Mouse (Mus musculus): ENCODE results near the gene Klhl26.

Klhl26 gene

GRCm38 (mm10) chr8:70447639-70448420, 28.9 kb downstream of the Klhl26 start:
- in situ Hi-C loops (cut with MboI, MseI): no loop called here

- in situ Hi-C loops (cut with MboI, MseI): no loop called here
Measured at GRCm38 (mm10) chr8:70445988-70446387, 30.8 kb downstream of the Klhl26 start.

- in situ Hi-C loops (cut with MboI, MseI): no loop called here
Measured at GRCm38 (mm10) chr8:70443326-70443725, 33.4 kb downstream of the Klhl26 start.

DNA sequence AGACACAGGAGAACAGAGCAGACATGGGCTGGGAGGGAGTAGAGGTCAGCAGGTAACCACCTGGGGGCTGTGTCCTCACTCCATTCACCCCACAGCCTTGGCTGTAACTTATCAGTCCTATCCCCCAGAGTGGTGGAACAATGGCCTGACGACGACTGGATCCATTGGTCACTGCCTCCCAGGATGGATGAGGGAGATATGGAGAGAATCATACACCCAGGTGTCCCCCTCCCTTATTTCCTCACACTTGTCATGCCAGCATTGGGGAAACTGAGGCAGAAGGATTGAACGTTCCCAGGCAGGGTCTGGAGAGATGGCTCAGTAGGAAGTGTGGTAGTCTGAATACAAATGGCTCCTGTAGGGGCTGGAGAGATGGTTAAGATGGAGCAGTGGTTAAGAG, 35.2 kb downstream of the Klhl26 start:
- in situ Hi-C loops (cut with MboI, MseI): no loop called here

GRCm38 (mm10) chr8:70440246-70440645, 36.5 kb downstream of the Klhl26 start:
- in situ Hi-C loops (cut with MboI, MseI): no loop called here

DNA sequence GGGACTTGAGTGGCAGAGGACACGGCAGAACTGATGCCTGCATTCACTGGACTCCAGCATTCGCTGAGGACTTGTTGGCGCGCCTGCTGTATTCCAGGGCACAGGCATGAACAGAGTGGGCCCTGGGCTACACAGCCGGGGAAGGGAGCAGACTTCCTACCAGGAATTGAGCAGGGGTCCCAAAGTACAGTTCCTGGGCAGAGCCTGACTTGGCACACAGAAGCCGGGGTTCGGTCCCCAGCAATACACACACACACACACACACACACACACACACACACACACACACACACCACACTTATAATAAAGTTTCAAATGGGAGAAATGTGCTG, 37.0 kb downstream of the Klhl26 start:
- in situ Hi-C loops (cut with MboI, MseI): no loop called here

DNA sequence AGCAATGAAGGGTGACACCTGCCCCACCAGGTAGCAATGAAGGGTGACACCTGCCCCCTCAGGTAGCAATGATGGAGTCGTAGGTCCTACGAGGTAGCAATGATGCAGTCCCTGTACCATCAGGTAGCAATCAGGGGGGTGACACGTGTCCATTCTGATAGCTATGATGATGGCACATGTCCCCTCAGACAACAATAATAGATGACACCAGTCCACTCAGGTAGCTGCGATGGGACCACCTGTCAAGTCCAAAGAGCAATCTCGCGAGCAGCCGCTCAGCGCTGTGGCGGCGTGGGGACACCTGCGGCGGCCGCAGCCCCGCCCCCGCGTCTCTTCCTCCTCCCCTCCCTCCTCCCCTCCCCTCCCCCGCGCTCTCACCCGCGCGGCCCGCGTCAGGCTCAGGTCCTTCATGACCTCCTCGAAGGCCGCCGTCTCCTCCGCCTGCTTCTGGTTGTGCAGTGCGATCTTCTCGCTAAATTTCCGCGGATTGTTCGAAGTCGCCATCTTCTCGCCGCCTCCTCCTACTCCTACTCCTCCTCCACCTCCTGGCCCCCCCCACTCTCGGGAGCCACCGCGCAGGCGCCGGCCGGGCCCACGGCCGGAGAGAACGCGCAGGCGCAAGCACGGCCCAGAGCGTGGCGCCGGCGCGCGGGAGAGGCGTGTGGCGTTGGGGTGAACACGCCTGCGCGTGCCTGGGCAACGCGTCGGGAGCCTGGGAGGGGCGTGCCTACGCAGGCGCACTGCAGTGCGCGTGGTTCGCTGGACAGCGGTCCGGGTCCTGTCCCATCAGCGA, 37.5 kb downstream of the Klhl26 start, which contains the start of gene Crtc1:
Gene Crtc1, minus strand, starts transcription at position 525 of the 793 bp plus-strand sequence.
- in situ Hi-C loops (cut with MboI, MseI): no loop called here

DNA sequence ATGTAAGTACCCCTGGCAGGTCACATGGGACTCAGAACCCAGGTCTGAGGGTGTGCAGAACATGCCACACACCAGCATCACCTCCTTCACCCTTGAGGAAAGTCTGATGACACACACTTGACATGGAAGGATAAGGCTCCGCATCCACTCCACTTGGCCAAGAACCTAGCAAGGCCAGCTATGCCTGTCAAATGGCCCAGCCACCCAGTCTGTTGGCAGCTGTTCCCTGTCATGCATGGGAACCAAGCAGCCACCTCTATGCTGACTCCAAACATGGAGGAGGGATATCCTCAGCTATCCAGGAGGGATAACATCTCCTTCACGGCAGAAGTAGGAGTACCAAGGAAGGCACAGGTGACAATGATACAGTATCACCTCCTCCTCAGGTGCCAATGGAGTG, 38.3 kb downstream of the Klhl26 start:
- in situ Hi-C loops (cut with MboI, MseI): no loop called here

- in situ Hi-C loops (cut with MboI, MseI): no loop called here
Measured at GRCm38 (mm10) chr8:70435156-70435555, 41.6 kb downstream of the Klhl26 start.

GRCm38 (mm10) chr8:70432991-70433536, 43.7 kb downstream of the Klhl26 start:
- in situ Hi-C loops (cut with MboI, MseI): no loop called here

DNA sequence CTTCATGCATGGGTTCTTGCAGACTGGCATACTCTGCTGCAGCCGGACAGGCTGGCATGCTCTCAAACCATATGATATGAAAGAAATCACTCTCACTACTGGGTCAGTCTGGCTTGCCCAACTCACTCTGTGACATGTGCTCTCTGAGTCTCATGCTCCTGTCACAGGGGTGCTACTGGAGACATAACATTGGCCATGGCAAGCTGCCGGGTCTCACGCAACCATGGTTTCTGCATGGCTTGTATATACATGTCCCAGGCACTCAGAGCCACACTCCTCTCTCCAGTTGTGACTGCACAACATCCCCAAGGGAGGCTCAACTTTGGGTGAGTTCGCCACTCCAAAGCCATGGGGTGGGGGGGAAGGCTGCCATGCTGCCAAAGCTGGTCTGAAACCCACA, 45.6 kb downstream of the Klhl26 start:
- in situ Hi-C loops (cut with MboI, MseI): no loop called here

DNA sequence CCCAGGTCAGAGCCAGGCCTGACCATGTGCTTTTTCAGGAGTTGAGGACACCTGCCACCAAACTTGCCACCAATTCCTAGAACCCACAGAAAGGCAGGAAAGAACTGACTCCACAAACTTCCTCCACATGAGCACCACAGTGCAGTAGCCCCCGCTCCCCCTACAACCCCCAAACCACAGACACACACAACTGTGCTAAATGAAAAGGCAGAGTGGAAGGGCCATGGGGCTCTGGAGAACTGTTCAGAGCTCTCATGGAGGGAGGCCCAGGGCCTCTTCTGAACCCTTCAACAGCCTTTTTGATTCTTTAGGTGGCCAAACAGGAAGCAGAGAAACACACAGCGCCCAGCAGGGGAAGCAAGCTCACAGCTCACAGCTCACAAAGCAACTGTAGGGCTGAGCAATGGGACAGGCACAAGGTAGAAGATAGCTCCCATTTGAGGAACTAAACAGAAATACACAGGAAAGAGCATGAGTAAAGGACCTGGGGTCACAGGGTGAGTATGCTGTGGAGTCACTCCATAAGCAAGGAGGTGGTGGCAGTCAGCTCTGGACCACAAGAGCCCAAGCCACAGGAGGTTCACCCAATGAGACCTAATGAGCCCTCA, 50.4 kb downstream of the Klhl26 start:
- in situ Hi-C loops (cut with MboI, MseI): no loop called here

GRCm38 (mm10) chr8:70422722-70423121, 54.0 kb downstream of the Klhl26 start:
- in situ Hi-C loops (cut with MboI, MseI): no loop called here

DNA sequence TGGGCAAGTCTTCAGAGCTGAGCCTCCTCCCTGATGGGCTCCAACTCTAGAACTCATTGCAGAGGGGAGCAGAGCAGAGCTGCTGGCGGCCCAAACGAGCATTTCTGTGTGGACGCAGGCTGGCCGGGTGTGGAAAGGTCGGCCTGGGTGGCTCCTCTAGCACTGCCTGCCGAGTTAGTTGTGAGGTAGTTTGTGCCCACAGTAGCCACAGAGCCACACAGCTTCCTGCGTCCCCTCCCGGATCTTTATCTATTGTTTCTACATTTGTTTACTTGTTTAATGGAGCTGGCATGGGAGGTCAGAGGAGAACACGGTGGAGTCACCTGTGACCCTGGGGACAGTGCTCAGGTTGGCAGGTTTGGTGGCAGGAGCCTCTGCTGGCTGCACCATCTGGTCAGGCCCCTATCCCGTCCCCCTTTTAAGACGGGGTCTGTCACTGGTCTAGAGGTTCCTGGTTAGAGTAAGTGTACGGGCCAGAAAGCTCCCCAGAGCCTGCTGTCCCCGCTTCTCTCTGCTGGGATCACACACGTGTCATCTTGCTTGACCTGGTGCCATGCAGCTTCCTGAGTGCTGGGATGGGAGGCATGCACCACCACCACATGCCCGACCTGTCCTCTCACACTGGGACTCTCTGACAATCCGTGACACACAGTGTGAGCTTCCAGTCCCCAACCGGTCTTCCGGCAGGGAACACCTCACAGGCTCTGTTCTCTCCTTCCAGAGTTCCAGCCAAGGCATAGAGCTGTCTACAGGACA, 55.2 kb downstream of the Klhl26 start:
- in situ Hi-C loops (cut with MboI, MseI): no loop called here

DNA sequence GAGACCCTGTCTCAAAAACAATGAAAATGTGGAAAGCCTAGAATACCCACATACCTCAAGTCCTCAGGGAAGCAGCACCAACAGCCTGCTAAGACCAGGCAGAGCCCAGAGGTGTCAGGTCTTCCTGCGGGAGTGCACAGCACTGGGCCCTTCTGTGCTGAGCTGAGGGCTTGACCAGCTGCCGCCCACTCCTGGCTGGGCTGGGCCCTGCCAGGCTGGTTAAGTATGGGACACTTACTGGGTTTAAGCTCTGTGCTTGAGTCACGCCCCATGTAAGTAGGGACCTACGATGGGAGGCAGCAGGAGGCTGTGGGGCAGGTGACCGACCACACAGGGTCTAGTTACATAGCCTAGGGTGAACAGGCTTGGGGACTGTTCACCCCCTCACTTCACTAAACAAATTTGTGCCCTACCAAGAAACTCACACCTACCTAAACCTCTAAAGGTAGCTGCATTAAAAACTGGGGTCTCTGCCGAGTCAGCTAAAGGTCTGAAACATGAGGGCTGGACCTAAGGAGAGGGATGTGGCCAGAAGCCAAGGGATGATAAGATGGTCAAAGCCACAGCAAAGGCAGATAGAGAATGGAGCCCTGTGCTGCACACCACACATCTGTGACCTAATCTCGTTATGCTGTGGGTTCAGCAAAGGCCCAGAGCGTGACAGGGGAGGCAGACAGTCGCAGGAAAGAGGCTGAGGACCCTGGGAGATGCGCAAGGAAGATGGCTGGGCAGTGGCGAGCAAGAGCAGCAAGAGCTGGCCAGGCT, 56.7 kb downstream of the Klhl26 start:
- in situ Hi-C loops (cut with MboI, MseI): loop anchor here (5.0 kb wide), 1 partner anchor 82 kb away; no protein-coding TSS in a partner anchor

- in situ Hi-C loops (cut with MboI, MseI): loop anchor here (5.0 kb wide), 1 partner anchor 83 kb away; no protein-coding TSS in a partner anchor
Measured at GRCm38 (mm10) chr8:70418954-70419353, 57.8 kb downstream of the Klhl26 start.

DNA sequence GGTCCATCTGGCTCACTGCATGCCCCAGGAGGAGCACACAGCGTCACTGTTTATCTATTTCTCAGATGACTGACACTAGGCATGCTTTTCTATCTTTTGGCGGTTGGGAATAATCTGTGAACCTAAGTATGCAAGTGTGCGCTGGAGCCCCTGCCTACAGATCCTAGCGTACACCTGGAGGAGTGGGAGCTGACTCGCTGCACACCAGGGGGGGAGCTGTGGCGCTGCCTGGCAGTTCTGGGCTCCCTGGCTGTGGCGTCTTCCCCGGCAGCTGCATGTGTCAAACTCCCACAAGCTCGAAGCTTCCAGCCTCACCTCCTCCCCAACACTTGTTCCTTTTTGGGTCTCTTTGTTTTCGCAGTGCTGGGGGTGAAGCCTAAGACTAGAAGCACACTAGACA, 58.9 kb downstream of the Klhl26 start:
- in situ Hi-C loops (cut with MboI, MseI): loop anchor here (5.0 kb wide), 1 partner anchor 84 kb away; no protein-coding TSS in a partner anchor

GRCm38 (mm10) chr8:70416941-70417340, 59.8 kb downstream of the Klhl26 start:
- in situ Hi-C loops (cut with MboI, MseI): loop anchor here (5.0 kb wide), 1 partner anchor 85 kb away; no protein-coding TSS in a partner anchor

DNA sequence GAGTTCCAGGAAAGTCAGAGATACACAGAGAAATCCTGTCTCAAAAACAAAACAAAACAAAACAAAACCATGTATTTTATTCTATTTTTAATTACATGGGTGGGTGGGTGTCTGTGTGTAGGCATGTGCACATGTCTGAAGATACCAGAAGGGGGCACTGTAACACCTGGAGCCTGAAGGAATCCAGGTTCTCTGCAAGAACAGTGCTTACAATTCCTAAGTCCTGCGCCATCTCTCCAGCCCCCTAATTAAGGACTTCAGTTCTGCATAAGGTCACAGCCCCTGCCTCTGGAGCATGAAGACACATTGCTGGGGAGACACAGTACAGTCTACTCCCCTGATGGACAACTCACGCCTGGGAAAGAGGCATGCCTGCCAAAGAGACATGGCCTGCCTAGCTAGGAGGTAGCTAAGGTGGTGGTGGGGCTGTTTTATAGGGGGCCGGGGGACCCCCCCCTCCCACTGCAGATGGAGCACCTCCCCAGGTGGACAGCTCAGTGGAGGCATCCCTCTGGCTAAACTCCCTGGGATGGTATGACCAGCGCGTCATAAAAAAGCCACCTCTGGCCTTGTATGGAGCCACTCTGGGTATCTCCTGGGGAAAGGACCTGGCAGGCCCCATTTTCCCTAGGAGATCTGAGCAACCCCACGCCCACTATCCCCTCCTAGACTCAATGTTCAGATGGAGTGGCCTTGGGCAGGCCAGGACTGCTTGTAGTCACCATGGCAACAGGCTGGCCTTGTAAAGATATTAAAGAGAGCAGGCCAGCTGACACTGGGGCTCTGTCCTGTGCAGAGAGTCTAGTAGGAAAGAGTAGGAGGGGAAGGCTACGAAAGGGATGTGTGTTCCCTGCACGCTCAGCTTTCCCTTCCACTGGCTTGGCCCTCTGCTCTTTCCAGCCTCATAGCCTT, 61.0 kb downstream of the Klhl26 start:
- in situ Hi-C loops (cut with MboI, MseI): loop anchor here (5.0 kb wide), 1 partner anchor 87 kb away; no protein-coding TSS in a partner anchor
